Mouse (Mus musculus): ENCODE measurements around the gene Gm49486. TPM values are rescaled to one million over a fixed set of nuclear protein-coding genes. Genes with fewer than 3 reads are reported as not detected.

The Gm49486 gene
- total RNA-seq, 4 experiments from 2014 or later = 0.20 to 0.77 (median 0.49) TPM

DNA sequence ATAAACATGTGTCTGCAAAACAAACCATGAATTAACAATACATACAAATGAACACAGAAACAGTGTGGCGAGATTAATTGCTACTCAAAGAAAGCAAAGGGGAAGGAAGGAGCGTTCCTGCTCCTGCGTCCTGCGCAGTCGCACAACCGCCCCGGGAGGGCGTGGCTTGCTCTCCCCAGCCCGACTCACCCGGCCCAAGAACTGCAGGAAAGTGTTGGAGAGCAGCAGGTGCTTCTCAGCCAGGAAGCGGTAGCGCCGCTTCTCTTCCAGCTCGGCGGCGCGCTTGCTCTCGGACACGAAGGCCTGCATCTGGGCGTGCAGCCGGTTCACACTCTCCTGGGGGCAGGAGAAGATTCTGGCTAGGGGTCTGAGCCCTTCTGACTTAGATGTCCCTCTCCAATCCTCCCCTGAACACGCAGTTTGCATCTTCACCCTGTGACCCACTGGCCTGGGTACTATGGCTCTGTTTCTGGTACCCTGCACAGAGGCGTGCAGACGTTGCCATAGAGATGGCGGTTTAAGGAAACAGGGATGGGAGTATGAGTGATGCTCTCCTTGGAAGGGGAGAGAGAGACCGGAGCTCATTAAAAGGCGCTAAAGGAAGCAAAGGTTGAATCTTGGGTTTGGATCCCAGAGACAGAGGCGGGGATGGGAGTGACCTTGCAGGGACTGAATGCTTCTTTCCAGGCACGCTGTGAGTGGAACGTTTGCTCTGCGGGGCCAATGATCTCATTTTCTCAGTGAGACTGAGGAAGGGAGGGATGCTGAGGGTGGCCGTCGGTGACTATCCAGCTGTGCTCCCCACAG is 41.3 kb downstream of the Gm49486 start:
- DNase-seq (ENCODE audit: low spot score in 2 of 2) = no peak

DNA sequence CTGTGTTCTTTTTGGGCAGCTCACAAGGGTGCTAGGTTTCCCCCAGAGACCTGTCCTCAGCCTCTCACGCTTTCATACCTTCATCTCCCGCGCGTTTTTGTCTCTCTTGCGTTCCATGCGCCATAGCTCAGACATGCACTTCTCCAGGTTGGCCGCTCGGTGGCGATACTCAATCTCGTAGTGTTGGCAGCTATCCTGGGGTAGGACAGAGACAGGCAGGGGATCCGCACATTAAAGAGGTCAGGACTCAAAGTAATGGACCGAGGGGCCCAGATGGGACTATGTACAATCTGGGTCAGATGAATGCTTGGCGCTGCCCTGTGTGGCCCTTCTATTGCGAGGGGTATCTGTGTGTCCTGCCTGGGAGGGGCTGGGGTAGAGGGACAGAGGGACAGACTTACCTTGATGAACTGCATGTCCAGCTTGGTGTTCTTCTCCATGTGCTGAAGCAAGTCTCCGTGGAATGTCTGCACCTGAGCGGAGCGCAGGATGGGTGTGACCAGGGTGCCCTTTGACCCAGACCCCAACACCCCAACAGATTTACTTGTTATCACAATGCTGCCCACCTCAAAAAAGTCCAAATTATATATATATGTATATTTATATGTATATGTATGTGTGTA is 42.0 kb downstream of the Gm49486 start:
- no peak for DNase-seq (ENCODE audit: low spot score in 2 of 2)

DNA sequence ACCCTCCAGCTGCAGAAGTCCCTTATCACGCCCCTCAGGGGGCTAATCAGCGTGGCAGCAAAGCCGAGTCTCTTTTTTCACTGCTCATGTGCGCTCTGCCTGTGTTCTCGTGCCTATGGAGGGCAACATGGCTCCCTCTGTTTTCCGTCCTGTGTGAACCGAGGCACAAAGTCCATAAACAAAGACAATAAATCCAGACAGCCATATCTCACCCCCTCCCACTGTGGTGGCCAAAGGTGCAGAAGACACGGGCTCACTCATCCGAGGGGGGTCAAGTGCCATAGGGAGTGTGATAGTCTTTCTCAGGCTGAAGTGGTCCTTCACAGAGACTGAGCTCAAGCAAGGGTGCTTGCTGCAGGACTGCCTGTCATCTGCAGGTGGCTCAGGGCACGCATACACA is 43.8 kb downstream of the Gm49486 start:
- DNase-seq (ENCODE audit: low spot score in 2 of 2) = no peak

DNA sequence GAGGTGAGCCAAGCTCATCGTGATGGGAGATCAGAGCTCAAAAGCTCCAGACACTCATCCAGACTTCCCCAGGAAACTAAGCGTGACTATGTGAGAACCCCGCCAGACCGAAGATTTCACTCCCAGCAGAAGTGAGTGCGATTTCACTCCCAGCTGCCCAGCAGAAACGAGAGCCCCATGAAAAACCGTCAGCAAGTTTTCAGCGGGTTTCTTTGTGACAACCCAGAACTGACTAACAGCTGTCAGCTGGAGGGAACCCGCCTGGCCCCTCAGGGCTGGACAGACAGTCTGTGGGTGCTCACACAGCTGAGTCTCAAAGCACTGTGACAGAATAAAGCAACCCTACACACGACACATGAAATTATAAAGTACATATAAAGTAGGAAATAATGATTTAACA is 48.5 kb downstream of the Gm49486 start:
- no peak for DNase-seq (ENCODE audit: low spot score in 2 of 2)

DNA sequence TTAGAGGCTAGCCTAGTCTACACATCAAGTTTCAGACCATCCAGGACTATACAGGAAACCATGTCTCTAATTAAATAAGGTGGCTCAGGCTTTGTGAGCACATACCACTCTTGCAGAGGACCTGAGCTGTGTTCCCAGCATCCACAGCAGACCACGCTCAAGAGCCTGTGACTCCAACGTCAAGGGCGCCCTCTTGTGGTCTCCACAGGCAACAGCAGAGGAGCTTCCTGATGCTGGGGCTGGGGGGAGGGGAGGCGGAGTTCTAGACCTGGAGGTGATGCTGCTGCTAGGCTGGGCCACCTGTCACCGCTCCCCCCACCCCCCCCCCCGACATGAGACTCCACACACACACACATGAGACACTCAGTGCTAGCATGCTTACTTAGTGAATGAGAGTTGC is 51.0 kb downstream of the Gm49486 start:
- no peak for DNase-seq (ENCODE audit: low spot score in 2 of 2)

DNA sequence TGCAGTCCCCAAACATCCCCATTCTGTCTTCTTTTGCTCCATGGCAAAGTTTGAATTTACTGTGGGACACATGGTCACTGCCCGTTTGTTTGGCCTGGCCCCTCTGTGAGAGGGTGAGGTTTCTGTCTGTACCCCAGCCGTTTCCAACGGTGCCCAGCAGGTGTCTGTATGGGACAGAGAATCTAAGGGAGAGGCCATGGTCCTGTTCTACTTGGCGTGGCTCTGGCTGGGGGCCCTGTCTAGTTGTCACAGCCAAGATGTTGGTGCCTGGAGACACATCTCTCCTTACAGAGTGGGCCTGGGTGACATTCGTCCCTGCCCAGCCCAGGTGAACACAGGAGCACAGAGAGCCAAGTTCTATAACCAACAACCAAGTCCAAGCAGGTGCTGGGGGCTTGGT is 51.7 kb downstream of the Gm49486 start:
- DNase-seq (ENCODE audit: low spot score in 2 of 2) = no peak

DNA sequence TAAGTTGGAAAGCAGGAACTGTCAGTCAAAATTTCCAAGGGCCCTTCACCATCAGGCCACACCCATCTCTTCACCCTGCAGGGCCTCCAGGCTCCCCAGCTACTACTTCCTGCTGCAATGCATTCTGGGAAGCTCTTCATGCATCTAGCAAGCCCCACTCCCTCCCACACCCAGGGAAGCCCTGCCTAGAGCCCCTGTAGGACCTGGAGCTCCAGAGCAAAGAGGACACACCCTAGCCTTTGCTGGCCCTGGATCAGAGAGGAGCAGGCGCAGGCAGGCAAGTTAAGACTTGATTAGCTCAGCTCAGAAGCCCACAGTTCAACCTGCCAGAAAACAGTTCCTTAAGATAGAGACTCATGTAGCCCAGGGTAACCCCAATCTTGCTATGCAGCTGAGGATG is 52.2 kb downstream of the Gm49486 start:
- DNase-seq (ENCODE audit: low spot score in 2 of 2) = no peak

DNA sequence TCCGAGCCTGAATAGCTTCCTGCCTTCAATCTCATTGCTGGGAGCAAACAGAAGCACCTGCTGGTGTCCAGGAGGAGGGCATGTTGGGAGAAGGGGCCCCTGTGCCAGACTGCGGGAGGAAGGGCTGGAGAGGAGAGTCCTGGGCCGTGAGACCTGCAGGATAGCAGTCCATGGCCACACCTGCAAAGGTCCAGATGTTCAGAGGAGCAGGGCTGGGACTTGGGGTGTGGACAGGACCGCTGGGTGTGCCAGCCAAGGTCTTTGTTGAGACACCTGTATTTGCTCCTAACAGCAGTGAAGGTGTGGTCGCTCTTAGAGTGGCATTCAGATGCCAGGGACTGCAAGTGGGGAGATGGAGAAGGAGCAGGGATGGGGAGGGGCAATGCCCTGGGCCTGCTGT is 53.2 kb downstream of the Gm49486 start:
- DNase-seq (ENCODE audit: low spot score in 2 of 2) = no peak

DNA sequence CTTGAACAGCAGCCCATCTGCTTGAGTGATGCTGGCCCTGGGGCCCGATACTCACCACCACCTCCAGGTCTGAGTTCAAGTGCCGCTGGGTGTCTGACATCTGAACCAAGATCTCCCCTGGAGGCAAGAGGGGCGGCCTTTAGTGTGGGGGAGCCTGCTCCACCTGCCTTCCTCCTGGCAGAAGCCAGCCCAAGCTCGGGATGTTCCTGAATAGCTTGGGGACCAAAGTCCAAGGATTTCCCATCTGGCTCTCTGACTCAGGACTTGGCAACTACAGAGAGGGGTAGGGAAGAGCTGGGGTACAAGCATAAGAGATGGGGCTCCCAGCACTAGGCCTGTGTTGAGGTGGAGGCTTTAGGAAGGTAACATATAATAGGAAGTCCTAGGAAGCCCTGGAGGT is 54.2 kb downstream of the Gm49486 start:
- no peak for DNase-seq (ENCODE audit: low spot score in 2 of 2)

DNA sequence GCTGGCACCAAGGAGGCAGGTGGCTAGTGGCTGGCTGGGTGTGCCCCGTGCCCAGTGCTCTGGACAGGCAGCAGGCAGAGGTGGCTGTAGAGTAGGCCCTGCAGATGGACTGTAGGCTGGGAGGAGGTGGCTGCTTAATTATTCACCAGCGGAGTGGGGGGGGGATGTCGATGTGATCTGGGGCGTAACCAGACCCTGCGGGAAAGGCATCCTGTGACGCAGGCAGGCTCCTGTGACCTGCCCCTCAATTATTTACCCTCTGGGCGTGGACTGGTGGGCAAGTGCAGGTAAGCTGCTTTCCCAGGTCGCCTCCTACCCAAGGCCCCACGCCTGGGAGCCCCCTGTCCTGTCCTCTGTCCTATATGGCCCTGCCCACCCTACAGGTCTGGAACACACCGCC is 56.2 kb downstream of the Gm49486 start, which contains the start of gene Baiap2l2:
TSS of gene Baiap2l2 (minus strand) at position 139 of the 400 bp plus-strand sequence.
- DNase-seq (ENCODE audit: low spot score in 2 of 2) = no peak

DNA sequence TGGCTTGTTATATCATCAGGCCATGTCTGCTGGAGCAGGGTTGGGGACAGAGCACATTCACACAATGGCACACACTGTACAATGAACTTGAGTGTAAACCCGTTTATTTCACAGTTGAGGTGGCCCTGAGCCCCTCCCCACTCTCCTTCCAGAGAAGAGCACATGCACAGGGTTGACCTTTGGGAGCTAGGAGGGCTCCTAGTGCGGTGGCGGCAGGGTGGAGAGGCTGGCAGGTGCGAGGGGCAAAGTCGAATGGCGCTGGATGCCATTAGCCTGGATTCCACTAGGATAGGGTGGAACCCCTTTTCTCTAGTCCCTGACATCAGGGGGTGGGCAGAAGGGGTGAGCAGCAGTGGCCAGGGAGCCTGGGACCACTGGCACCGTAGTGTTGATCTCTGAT is 57.0 kb downstream of the Gm49486 start:
- DNase-seq (ENCODE audit: low spot score in 2 of 2) = no peak

DNA sequence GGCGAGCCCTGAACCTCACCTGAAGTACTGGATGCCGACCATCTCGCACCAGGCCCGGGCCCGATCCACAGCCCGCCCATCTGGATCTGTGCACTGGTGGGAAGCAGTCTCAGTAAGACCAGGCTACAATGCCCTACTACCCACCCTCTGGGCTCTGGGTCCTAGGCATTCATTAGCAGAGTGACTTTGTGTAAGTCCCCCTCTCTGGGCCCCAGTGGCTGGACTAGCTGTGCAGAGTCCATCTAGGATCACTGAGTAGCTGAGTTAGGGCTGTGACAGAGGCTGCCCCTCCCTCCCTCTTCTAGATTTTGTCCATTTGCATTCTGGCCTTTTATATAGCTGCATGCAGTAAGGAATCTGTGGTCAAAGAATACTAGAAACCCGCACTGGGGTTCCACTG is 57.9 kb downstream of the Gm49486 start:
- DNase-seq (ENCODE audit: low spot score in 2 of 2) = no peak

DNA sequence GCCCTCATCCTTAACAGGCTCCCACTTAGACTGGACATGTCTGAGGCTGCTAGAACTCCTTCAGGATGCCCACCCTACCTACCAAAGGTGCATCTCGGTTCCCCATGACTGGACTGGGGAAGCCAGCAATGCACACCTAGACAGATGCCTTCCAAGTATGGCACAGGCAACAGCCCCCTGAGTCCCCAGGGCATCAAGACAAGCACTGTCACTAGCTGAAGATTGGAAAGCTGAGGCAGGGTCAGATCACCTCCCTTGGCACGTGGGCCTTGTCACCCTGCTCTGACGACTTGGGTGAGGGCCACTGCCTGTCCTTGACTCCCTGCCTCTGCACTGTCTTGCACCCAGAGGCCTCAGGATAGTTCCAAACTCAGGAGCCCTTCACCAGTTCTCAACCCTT is 59.2 kb downstream of the Gm49486 start:
- DNase-seq (ENCODE audit: low spot score in 2 of 2) = no peak

DNA sequence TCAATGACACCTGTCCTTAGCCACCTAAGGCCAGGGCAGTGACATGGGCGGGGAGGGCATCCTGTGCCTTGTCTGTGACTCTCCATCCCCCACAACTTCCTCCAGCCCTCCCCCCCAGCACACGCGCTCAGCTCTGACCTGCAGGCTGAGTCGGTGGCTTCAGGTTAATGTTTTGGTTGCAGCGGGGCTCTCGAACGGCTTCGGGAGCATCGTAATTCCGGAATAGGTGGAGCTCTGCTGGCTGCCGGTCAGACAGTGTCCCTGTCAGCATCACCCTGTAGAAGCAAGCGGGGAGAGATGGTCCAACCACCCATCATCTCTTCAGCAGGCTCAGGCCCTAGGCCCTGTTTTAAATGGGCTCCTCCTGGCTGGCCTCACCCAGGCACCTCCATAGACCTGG is 60.2 kb downstream of the Gm49486 start:
- no peak for DNase-seq (ENCODE audit: low spot score in 2 of 2)

DNA sequence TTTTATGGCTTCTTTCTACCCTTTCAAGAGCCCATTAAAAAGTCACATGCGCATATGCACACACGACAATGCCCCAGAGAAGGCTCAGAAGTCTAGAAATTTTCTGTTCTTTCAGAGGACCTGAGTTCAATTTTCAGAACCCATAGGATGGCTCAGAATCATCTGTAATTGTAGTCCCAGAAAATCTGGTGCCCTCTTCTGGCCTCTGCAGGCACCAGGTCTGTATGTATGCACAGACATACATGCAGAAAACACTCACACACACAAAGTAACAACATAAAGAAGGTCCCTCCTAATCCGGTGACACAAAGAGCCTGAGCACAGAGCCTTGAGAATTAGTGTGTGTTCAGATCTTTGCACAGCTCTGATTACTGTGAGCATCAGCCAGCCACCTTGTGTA is 61.1 kb downstream of the Gm49486 start:
- DNase-seq (ENCODE audit: low spot score in 2 of 2) = no peak

DNA sequence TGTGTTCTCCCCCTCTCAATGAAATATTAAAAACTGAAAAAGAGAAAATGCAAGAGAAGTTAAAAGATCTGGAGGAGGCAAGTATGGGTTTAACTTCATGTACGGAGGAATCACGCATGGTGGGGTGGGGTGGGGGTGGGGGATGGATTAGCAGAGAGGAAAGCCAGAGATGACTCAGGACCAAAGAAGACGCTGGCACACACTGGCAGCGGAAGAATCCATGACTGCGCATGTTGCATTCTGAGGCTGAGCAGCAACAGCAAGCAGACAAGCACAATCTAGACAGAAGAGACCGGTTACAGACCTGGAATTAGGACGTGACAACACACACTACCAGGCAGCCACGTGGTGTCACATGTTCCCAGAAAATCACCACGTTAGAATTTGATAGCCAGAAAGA is 63.6 kb downstream of the Gm49486 start:
- no peak for DNase-seq (ENCODE audit: low spot score in 2 of 2)

DNA sequence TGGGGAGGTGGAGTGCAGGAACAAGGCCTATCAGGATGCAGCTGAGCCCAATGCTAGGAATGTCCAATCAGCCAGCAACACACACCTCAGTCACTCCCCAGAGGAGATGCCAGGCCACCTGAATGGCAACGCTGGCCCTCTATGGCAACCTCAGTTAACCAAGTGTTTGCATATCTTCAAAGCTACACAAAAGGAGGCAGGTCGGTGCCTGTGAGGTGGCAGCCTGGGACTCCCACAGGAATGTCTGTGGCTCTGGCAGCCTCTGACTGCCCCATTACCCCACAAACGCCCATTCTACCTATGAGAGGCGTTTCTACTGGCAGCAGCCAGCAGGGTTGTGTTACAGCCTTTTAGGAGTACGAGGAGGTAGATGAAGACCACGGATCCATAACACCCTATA is 69.4 kb downstream of the Gm49486 start:
- DNase-seq (ENCODE audit: low spot score in 2 of 2) = no peak

DNA sequence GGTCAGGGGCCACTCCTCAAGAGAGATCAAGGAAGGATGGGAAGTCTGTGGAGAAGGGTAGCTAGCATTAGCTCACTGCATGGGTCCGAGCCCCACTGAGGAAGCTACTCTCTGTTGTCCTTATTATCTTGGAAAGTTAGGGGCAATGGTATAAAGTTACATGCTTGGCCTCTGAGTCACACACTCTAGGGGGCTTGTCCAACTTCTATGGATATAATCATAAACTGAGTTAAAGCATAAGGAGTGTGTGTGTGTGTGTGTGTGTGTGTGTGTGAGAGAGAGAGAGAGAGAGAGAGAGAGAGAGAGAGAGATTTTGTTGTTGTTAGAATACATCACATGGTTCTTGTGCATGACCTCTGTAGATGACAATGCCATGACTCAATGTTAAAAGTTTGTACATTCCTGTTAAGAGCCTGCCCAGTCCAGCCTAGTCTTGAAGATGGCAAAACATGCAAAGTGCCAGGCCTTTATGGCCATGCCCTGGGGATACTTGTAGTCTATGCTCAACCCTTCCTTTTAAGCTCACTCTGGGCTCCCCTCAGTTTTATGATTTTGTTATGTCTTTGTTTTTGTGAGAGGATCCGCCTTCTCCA is 70.5 kb downstream of the Gm49486 start:
- no peak for DNase-seq (ENCODE audit: low spot score in 2 of 2)

DNA sequence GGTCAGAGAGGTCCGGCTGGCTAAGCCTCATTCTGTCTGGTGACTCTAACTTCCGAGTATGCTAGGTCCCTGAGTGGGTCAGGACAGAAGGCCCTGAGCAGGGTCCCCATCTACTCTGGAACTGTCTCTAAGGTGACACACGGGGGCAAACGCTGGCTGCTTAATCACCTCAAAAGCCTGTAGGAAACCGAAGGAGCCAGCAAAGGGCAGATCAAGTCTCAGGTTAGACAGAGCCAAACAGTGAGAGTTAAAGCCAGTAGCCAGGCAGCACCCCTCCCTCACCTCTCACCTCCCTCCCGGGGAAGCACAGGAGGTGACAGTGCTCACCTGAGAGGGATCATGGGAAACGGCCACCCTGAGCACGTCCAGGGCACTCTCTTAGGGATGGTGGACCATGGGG is 74.5 kb downstream of the Gm49486 start:
- DNase-seq (ENCODE audit: low spot score in 2 of 2) = no peak

DNA sequence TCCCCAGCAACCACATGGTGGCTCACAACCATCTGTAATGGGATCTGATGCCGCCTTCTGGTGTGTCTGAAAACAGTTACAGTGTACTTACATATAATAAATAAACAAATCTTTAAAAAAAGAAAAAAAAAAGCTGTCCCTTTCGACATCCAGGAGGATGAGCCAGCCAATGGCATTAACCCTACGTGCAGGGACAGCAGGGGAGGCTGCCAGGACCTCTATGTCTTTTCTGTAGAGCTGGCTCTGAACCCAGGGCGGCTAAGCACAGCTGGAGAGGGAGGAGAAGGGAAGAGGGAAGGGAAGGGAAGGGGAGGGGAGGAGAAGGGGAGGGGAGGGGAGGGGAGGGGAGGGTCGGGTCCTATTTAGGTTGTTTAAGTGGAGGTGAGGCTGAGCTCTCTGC is 75.6 kb downstream of the Gm49486 start:
- no peak for DNase-seq (ENCODE audit: low spot score in 2 of 2)

DNA sequence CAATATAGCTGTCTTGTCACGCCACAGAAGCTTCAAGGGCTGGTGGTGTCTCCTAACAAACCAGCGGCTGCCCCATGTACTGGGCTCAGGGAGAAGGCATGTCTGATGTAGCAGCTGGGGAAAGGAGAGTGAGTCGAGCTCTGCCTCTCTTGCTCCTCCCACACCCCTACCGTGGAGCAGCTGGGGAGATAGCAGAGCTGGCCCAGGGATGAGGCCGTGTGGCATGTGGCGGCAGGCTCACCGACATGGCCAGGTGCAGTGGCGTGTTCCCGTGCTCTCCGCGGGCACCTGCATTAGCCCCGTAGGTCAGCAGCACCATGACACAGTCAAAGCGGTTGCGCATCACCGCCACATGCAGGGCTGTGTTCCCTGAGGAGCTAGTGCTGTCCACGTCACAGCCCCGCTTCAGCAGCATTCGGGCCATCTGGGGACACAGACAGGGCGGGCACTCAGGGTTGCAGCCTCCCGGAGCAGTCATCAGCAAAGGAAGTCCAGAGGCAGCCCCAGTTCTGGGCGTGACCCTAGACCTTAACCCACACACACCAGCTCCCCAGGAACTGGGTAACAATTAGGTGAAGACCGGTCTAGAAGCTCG is 76.9 kb downstream of the Gm49486 start:
- no peak for DNase-seq (ENCODE audit: low spot score in 2 of 2)
